Mouse (Mus musculus) ES-Bruce4 (cell line): ENCODE measurements at regions not wholly inside any gene's neighbourhood (a gene's known extent, or its start where the extent isn't known, plus 50 kb on each side); places are given as distances from the start of the nearest gene placed in this dataset.

Source experiments
- CTCF ChIP-seq: IDR thresholded peaks from one replicate; pipeline ENCODE4 v1.8.1; 2011; ENCODE audit warnings: low read depth, low read length
- EP300 ChIP-seq: IDR thresholded peaks from 2 replicates; pipeline ENCODE4 v1.6.1; 2011; ENCODE audit warnings: low read depth, low read length; ENCODE audit not compliant: insufficient read depth
- POLR2A ChIP-seq: IDR thresholded peaks from one replicate; pipeline ENCODE4 v1.8.1; 2011; ENCODE audit warnings: low read length; ENCODE audit not compliant: insufficient read depth

GRCm38 (mm10) chr9:50257162-50257561, 87.6 kb downstream of the Rpl10-ps3 start:
- no peak for TF ChIP-seq POLR2A
- TF ChIP-seq CTCF, result no peak
- TF ChIP-seq EP300, result no peak
